Mouse (Mus musculus) erythroblast, embryonic 14.5 days (primary cell): Measurements from ENCODE around the gene Tmem254b.
"Not testable (repeated sequence)": the region's sequence is repeated elsewhere in the genome, so short reads cannot be mapped to it uniquely, and the experiment has no call there.

Source experiments
- GATA1 ChIP-seq: IDR thresholded peaks from 2 replicates; pipeline ENCODE4 v1.6.1; 2012; ENCODE audit warnings: low read length, inconsistent platforms, mixed read lengths
- TAL1 ChIP-seq: IDR thresholded peaks from 3 replicates; pipeline ENCODE4 v1.6.1; 2012; ENCODE audit warnings: low read length, inconsistent platforms, mixed read lengths

DNA sequence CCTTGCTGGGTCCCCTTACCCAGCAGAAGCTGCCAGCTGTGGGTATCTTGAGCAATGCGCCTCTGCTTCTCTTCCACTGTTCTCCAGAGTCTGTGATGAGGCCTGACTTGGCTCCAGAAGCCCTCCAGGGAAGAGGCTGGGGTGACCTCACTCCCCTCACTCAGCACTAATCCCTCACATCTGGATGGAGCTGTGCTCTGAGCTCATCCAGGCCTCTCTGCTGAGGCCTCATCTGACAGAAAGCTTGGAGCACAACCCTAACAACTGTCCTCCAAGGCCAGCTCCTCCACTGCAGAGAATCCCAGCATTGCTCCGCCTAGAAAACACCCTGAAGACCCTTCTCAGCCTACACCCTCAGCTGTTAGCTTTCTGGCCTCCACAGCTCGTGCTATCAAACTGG, 32.9 kb downstream of the Tmem254b start:
- not testable (repeated sequence) for TF ChIP-seq TAL1, GATA1
